Mouse (Mus musculus): ENCODE data around the gene Srek1ip1.

The Srek1ip1 gene

GRCm38 (mm10) chr13:104792184-104792583 is at the start of gene Srek1ip1:
TSS of gene Srek1ip1 (plus strand) at chr13:104792484.
- DNase-seq (ENCODE audit: inconsistent ontology term) = no peak

GRCm38 (mm10) chr13:104742866-104743265 is 49.4 kb upstream of the Srek1ip1 start:
- no peak for DNase-seq (ENCODE audit: inconsistent ontology term)

- no peak for DNase-seq (ENCODE audit: inconsistent ontology term)
These were observed 45.3 kb upstream of the Srek1ip1 start for GRCm38 (mm10) chr13:104747032-104747431.

- no peak for DNase-seq (ENCODE audit: inconsistent ontology term)
These were observed 32.9 kb upstream of the Srek1ip1 start for GRCm38 (mm10) chr13:104759381-104759780.

- no peak for DNase-seq (ENCODE audit: inconsistent ontology term)
These were observed 29.9 kb upstream of the Srek1ip1 start for GRCm38 (mm10) chr13:104762401-104762800.

- peak; percentile 11 for DNase-seq (ENCODE audit: inconsistent ontology term)
These were observed 29.1 kb upstream of the Srek1ip1 start for GRCm38 (mm10) chr13:104763193-104763592.

GRCm38 (mm10) chr13:104779104-104779670 is 13.1 kb upstream of the Srek1ip1 start:
- no peak for DNase-seq (ENCODE audit: inconsistent ontology term)

- DNase-seq (ENCODE audit: inconsistent ontology term) = no peak
These were observed 5.0 kb upstream of the Srek1ip1 start for GRCm38 (mm10) chr13:104787260-104787659.

GRCm38 (mm10) chr13:104789663-104790062 is 2.6 kb upstream of the Srek1ip1 start:
- DNase-seq (ENCODE audit: inconsistent ontology term) = peak; percentile 19

- DNase-seq (ENCODE audit: inconsistent ontology term) = no peak
These were observed 2.1 kb downstream of the Srek1ip1 start for GRCm38 (mm10) chr13:104794421-104794820.

GRCm38 (mm10) chr13:104799067-104799466 is 6.8 kb downstream of the Srek1ip1 start:
- no peak for DNase-seq (ENCODE audit: inconsistent ontology term)

- no peak for DNase-seq (ENCODE audit: inconsistent ontology term)
These were observed 7.4 kb downstream of the Srek1ip1 start for GRCm38 (mm10) chr13:104799566-104800182.

- DNase-seq (ENCODE audit: inconsistent ontology term) = peak; percentile 41
These were observed 13.4 kb downstream of the Srek1ip1 start for GRCm38 (mm10) chr13:104805681-104806080.

GRCm38 (mm10) chr13:104816270-104816634 is 24.0 kb downstream of the Srek1ip1 start:
- DNase-seq (ENCODE audit: inconsistent ontology term) = no peak

GRCm38 (mm10) chr13:104816635-104817571 is 24.6 kb downstream of the Srek1ip1 start, which contains the start of gene Cwc27:
TSS of gene Cwc27 (minus strand) at chr13:104817142.
- DNase-seq (ENCODE audit: inconsistent ontology term) = peak; percentile 95

- DNase-seq (ENCODE audit: inconsistent ontology term) = no peak
These were observed 25.4 kb downstream of the Srek1ip1 start for GRCm38 (mm10) chr13:104817696-104818095.

- no peak for DNase-seq (ENCODE audit: inconsistent ontology term)
These were observed 28.9 kb downstream of the Srek1ip1 start for GRCm38 (mm10) chr13:104821192-104821591.

- DNase-seq (ENCODE audit: inconsistent ontology term) = no peak
These were observed 29.6 kb downstream of the Srek1ip1 start for GRCm38 (mm10) chr13:104821908-104822307.

- peak; percentile 80 for DNase-seq (ENCODE audit: inconsistent ontology term)
These were observed 30.1 kb downstream of the Srek1ip1 start for GRCm38 (mm10) chr13:104822411-104822838.

- no peak for DNase-seq (ENCODE audit: inconsistent ontology term)
These were observed 33.2 kb downstream of the Srek1ip1 start for GRCm38 (mm10) chr13:104825470-104825869.

GRCm38 (mm10) chr13:104832811-104833210 is 40.5 kb downstream of the Srek1ip1 start:
- DNase-seq (ENCODE audit: inconsistent ontology term) = no peak

- no peak for DNase-seq (ENCODE audit: inconsistent ontology term)
These were observed 45.3 kb downstream of the Srek1ip1 start for GRCm38 (mm10) chr13:104837628-104838027.
